Mouse (Mus musculus) embryonic stem cell, embryonic (primary cell): Measurements from ENCODE around the gene Olfr130.

ENCODE experiments used
- CTCF ChIA-PET, 4 experiments: fragments of 300-600 bp in 2 of 4; fragments of 350-600 bp in 2 of 4; sonication (Branson Sonifier 250); formaldehyde crosslinking; loops; one replicate each; lab custom pipeline; 2022; ENCODE audit warnings: inconsistent platforms in 2 of 4; lab: Charles Lee
- POLR2A ChIA-PET, 4 experiments: fragments of 300-600 bp in 2 of 4; fragments of 350-600 bp in 2 of 4; sonication (Branson Sonifier 250); formaldehyde crosslinking; loops; one replicate each; lab custom pipeline; 2022; ENCODE audit warnings: antibody characterized with exemption in 4 of 4, inconsistent platforms in 1 of 4; lab: Charles Lee

The Olfr130 gene

GRCm38 (mm10) chr17:38063621-38064020 lies at the start of gene Olfr130:
Olfr130 (plus strand) TSS chr17:38063921.
- POLR2A ChIA-PET: no interaction called here
- CTCF ChIA-PET: no interaction called here

- ChIA-PET POLR2A (interaction anchor here in 3 of 4 experiments (0.9 to 5.9 kb wide), 11 partner anchors 10 to 29 kb away, joined by 3 to 89 read pairs (median 4); no protein-coding TSS in a partner anchor), CTCF (no interaction called here)
Observed at GRCm38 (mm10) chr17:38016341-38016740, 47.4 kb upstream of the Olfr130 start.

GRCm38 (mm10) chr17:38026297-38026696 lies 37.4 kb upstream of the Olfr130 start:
- POLR2A ChIA-PET: interaction anchor here in 3 of 4 experiments (0.5 to 1.8 kb wide), 4 partner anchors 11 to 100 kb away, joined by 3 to 6 read pairs (median 4); no protein-coding TSS in a partner anchor
- CTCF ChIA-PET: no interaction called here

GRCm38 (mm10) chr17:38059979-38060378 lies 3.7 kb upstream of the Olfr130 start, which contains the start of gene Olfr129:
Olfr129 (minus strand) TSS chr17:38060079.
- ChIA-PET CTCF (no interaction called here), POLR2A (interaction anchor here in 1 of 4 experiments (0.6 kb wide), 1 partner anchor 272 kb away, joined by 3 read pairs; no protein-coding TSS in a partner anchor)

- ChIA-PET POLR2A (no interaction called here), CTCF (interaction anchor here in 1 of 4 experiments (0.6 kb wide), 1 partner anchor 10 kb away, joined by 3 read pairs; no protein-coding TSS in a partner anchor)
Observed at GRCm38 (mm10) chr17:38082364-38082763, 18.6 kb downstream of the Olfr130 start.

- ChIA-PET POLR2A (no interaction called here), CTCF (no interaction called here)
Observed at GRCm38 (mm10) chr17:38088593-38088992, 24.9 kb downstream of the Olfr130 start, which contains the start of gene Olfr131. Olfr131 (minus strand) TSS chr17:38088693.
